Comparison of ENCODE assay signal across 27 mouse cellular contexts in genomic region chr13:60340068-60340467, GRCm38 (mm10).
DNase-seq lines count a peak whose midpoint lies in the region; ATAC-seq lines count a peak whose summit lies in the region.
"Had no signal": no experiment of that assay in that cellular context is flagged by ENCODE, and none has a peak within 500 bp of the region (broad histone marks: within the 10 kb centered on the region; RNA-seq: fewer than 3 reads in every experiment).

No protein-coding gene starts in this region.

- no peak overlapping the region for H3K4me3 ChIP-seq in hindbrain, embryonic 14.5 days (replicated peaks; ENCODE audit: low read length)
- H3K4me3 ChIP-seq: embryonic facial prominence, embryonic 12.5 days; embryonic facial prominence, embryonic 15.5 days; heart, embryonic 12.5 days; heart, embryonic 15.5 days; hindbrain, embryonic 10.5 days; hindbrain, embryonic 13.5 days had no signal

- H3K27ac ChIP-seq in hindbrain, embryonic 14.5 days: no peak overlapping the region
- H3K27ac ChIP-seq: embryonic facial prominence, embryonic 12.5 days; embryonic facial prominence, embryonic 15.5 days; heart, embryonic 15.5 days; hindbrain, embryonic 10.5 days; hindbrain, embryonic 13.5 days; hindbrain, postnatal 0 days had no signal

- H3K4me2 ChIP-seq in hindbrain, embryonic 14.5 days (replicated peaks): no peak overlapping the region
- H3K4me2 ChIP-seq: embryonic facial prominence, embryonic 12.5 days; embryonic facial prominence, embryonic 15.5 days; heart, embryonic 12.5 days; heart, embryonic 15.5 days; hindbrain, embryonic 13.5 days had no signal

- no peaks in the 10 kb centered on the region for H3K9me3 ChIP-seq in hindbrain, embryonic 14.5 days (ENCODE audit: control insufficient read depth, low read length)
- H3K9me3 ChIP-seq: embryonic facial prominence, embryonic 15.5 days; heart, embryonic 15.5 days; hindbrain, embryonic 10.5 days; hindbrain, embryonic 13.5 days had no signal

- no peak for ATAC-seq in hindbrain, embryonic 14.5 days (ENCODE audit: low FRiP score)
- ATAC-seq: forebrain, embryonic 14.5 days; forebrain, postnatal 0 days; hindbrain, postnatal 0 days; inflammation-experienced regulatory T-cells, adult 6 months; Patski had no signal

- WGBS in hindbrain, embryonic 14.5 days: 90% methylated on average over 2 of the region's 2 CpGs

- H3K36me3 ChIP-seq in hindbrain, embryonic 14.5 days (replicated peaks; ENCODE audit: control insufficient read depth, insufficient read depth): no peaks in the 10 kb centered on the region
- H3K36me3 ChIP-seq: embryonic facial prominence, embryonic 12.5 days; embryonic facial prominence, embryonic 15.5 days; heart, embryonic 12.5 days; heart, embryonic 15.5 days; hindbrain, embryonic 10.5 days; hindbrain, embryonic 13.5 days had no signal

- H3K27me3 ChIP-seq in hindbrain, embryonic 14.5 days (ENCODE audit: control insufficient read depth, insufficient read depth, low read length): no peaks in the 10 kb centered on the region
- H3K27me3 ChIP-seq: embryonic facial prominence, embryonic 12.5 days; embryonic facial prominence, embryonic 15.5 days; heart, embryonic 12.5 days; heart, embryonic 15.5 days; hindbrain, embryonic 13.5 days; Patski had no signal

- no peak overlapping the region for H3K9ac ChIP-seq in hindbrain, embryonic 14.5 days
- H3K9ac ChIP-seq: embryonic facial prominence, embryonic 12.5 days; embryonic facial prominence, embryonic 15.5 days; forebrain, postnatal 0 days; heart, embryonic 12.5 days; heart, embryonic 15.5 days; hindbrain, embryonic 13.5 days had no signal

- H3K4me1 ChIP-seq in hindbrain, embryonic 14.5 days (replicated peaks; ENCODE audit: control insufficient read depth, insufficient read depth, low read length): no peaks in the 10 kb centered on the region

- peak; percentile 5 for DNase-seq in left cerebral cortex, adult 11 months (ENCODE audit: low spot score)
- DNase-seq in left cerebral cortex, postnatal 36 days (ENCODE audit: low spot score in 2 of 2): no peak
- peak; percentile 18 to 34 for DNase-seq in right cerebral cortex, adult 2 months (ENCODE audit: low spot score in 2 of 2)
- DNase-seq in right cerebral cortex, postnatal 10 days (ENCODE audit: low spot score in 2 of 2): no peak
- peak; percentile 56 for DNase-seq in brain, adult 2 months (ENCODE audit: low read depth, low spot score)
- no peak for DNase-seq in hindbrain, embryonic 14.5 days (ENCODE audit: low spot score)
- DNase-seq: adrenal gland, postnatal 10 days; adrenal gland, postnatal 36 days; cerebellum, adult 11 months; cerebellum, adult 2 months; cerebellum, adult 9-11 months; cerebellum, postnatal 25 days; forebrain, postnatal 0 days; gastrocnemius, postnatal 10 days; gastrocnemius, postnatal 36 days; heart, postnatal 10 days; heart, postnatal 36 days had no signal

- intact Hi-C loops in left cerebral cortex, postnatal 36 days (cut with DNase I): no loop called here

Comparison
In these comparisons a context has a peak if more than half of its experiments do, and no peak if none do; other contexts are left out.
1. DNase-seq: peak in left cerebral cortex, adult 11 months (single experiment), right cerebral cortex, adult 2 months (2 of 2) and brain, adult 2 months (single experiment); none in left cerebral cortex, postnatal 36 days (0 of 2), right cerebral cortex, postnatal 10 days (0 of 2) and hindbrain, embryonic 14.5 days (single experiment).